Mouse (Mus musculus): ENCODE data around the gene St8sia2. TPM values are rescaled to one million over a fixed set of nuclear protein-coding genes. Genes with fewer than 3 reads are reported as not detected.

The St8sia2 gene
- polyA plus RNA-seq, 1 experiment from 2014 or later = 18.2 TPM

- Histone ChIP-seq H3K27ac (no peak overlapping the region), H3K4me2 (no peak overlapping the region), H3K36me3 (peaks cover 81% of the 10 kb centered on the region), H3K4me3 (no peak overlapping the region), H3K27me3 (no peaks in the 10 kb centered on the region), H3K4me1 (no peaks in the 10 kb centered on the region; the same call in 1 of the 2 replicates), H3K9me3 (no peaks in the 10 kb centered on the region), H3K9ac (no peak overlapping the region)
- ATAC-seq (ENCODE audit: insufficient number of reproducible peaks, insufficient read depth, low FRiP score, low TSS enrichment, low read depth) = no peak
- 55% methylated on average over 5 of the region's 5 CpGs for WGBS
These were observed 51.1 kb downstream of the St8sia2 start for GRCm38 (mm10) chr7:73962431-73962830.

- Histone ChIP-seq H3K9ac (no peak overlapping the region), H3K4me3 (no peak overlapping the region), H3K27ac (no peak overlapping the region), H3K36me3 (peaks cover 60% of the 10 kb centered on the region), H3K27me3 (no peaks in the 10 kb centered on the region), H3K4me2 (no peak overlapping the region), H3K4me1 (peaks cover 6% of the 10 kb centered on the region), H3K9me3 (0 out of 2 replicates have a peak, but pooled peaks cover 4% of the 10 kb centered on the region)
- no peak for ATAC-seq (ENCODE audit: insufficient number of reproducible peaks, insufficient read depth, low FRiP score, low TSS enrichment, low read depth)
- 45% methylated on average over 5 of the region's 5 CpGs for WGBS
These were observed 59.0 kb downstream of the St8sia2 start for GRCm38 (mm10) chr7:73954441-73954840.

GRCm38 (mm10) chr7:73953131-73953530 lies 60.4 kb downstream of the St8sia2 start:
- WGBS = 84% methylated on average over 4 of the region's 4 CpGs

GRCm38 (mm10) chr7:73941640-73942039 lies 71.8 kb downstream of the St8sia2 start:
- Histone ChIP-seq H3K36me3 (peaks cover 55% of the 10 kb centered on the region), H3K4me2 (no peak overlapping the region), H3K27me3 (no peaks in the 10 kb centered on the region), H3K4me3 (no peak overlapping the region), H3K9ac (no peak overlapping the region), H3K9me3 (no peaks in the 10 kb centered on the region), H3K27ac (peak overlapping the region; percentile 45), H3K4me1 (peaks cover 15% of the 10 kb centered on the region)
- ATAC-seq (ENCODE audit: insufficient number of reproducible peaks, insufficient read depth, low FRiP score, low TSS enrichment, low read depth) = peak; percentile 16; the same call in 1 of the 2 replicates
- 59% methylated on average over 4 of the region's 4 CpGs for WGBS

More at GRCm38 (mm10) chr7:73953131-73953530, 60.4 kb downstream of the St8sia2 start:
- H3K36me3 ChIP-seq = peaks cover 51% of the 10 kb centered on the region
- H3K4me1 ChIP-seq = peaks cover 6% of the 10 kb centered on the region
- no peak overlapping the region for H3K4me3 ChIP-seq
- no peak overlapping the region for H3K9ac ChIP-seq
- no peaks in the 10 kb centered on the region for H3K27me3 ChIP-seq
- no peak overlapping the region for H3K4me2 ChIP-seq
- no peak for ATAC-seq (ENCODE audit: insufficient number of reproducible peaks, insufficient read depth, low FRiP score, low TSS enrichment, low read depth)
- no peak overlapping the region for H3K27ac ChIP-seq
- H3K9me3 ChIP-seq = 0 out of 2 replicates have a peak, but pooled peaks cover 4% of the 10 kb centered on the region

DNA sequence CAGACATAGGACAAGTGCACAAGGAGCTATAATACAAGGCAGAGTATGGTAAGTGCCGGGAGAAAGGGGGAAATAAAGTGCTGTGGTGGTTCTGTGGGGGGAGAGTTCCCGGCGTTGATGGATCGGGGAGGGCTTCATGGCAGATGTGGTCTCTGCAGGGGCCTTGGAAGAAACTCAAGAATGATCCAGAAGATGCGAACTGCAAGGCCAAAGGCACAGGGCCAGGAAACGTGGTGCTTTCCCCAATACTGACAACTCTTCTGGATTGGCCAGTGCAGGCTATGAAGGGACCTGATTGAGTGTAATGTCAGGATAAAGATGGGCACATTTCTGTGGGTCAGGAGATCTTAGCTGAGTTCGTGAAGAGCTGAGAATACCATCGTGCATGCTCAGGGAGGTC lies 74.3 kb downstream of the St8sia2 start:
- Histone ChIP-seq H3K27ac (no peak overlapping the region), H3K27me3 (no peaks in the 10 kb centered on the region), H3K4me3 (no peak overlapping the region), H3K4me2 (no peak overlapping the region), H3K9ac (no peak overlapping the region), H3K9me3 (no peaks in the 10 kb centered on the region), H3K36me3 (peaks cover 38% of the 10 kb centered on the region), H3K4me1 (peaks cover 15% of the 10 kb centered on the region)
- 93% methylated on average over 8 of the region's 8 CpGs for WGBS
- no peak for ATAC-seq (ENCODE audit: insufficient number of reproducible peaks, insufficient read depth, low FRiP score, low TSS enrichment, low read depth)

GRCm38 (mm10) chr7:73938046-73938810 lies 75.3 kb downstream of the St8sia2 start:
- WGBS = 91% methylated on average over 7 of the region's 7 CpGs
- H3K9me3 ChIP-seq = no peaks in the 10 kb centered on the region
- no peak overlapping the region for H3K27ac ChIP-seq
- peaks cover 28% of the 10 kb centered on the region for H3K36me3 ChIP-seq
- no peak for ATAC-seq (ENCODE audit: insufficient number of reproducible peaks, insufficient read depth, low FRiP score, low TSS enrichment, low read depth)
- no peaks in the 10 kb centered on the region for H3K27me3 ChIP-seq
- H3K4me3 ChIP-seq = no peak overlapping the region
- H3K9ac ChIP-seq = no peak overlapping the region
- H3K4me1 ChIP-seq = peaks cover 15% of the 10 kb centered on the region
- H3K4me2 ChIP-seq = no peak overlapping the region

DNA sequence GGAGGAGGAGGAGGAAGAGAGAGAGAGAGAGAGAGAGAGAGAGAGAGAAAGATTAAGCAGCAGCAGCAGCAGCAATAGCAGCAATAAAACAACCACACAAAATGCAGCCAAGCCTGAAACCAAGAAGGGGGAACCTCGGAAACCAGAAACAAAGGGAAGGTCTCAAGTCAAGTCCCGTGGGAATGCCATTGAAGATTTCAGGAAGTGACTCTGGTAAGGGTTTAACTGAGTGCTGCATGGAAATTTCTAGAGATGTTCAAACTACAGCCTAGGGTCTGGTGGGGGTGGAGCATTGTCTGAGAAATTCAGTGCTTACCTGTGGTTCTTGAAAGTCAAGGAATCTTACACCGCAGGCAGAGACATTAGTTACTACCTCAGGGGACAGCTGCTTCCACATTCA lies 77.4 kb downstream of the St8sia2 start:
- Histone ChIP-seq H3K9me3 (no peaks in the 10 kb centered on the region), H3K9ac (no peak overlapping the region), H3K27ac (no peak overlapping the region), H3K4me1 (peaks cover 4% of the 10 kb centered on the region; the same call in 1 of the 2 replicates), H3K36me3 (0 out of 2 replicates have a peak, but pooled peaks cover 12% of the 10 kb centered on the region), H3K4me3 (no peak overlapping the region), H3K27me3 (no peaks in the 10 kb centered on the region), H3K4me2 (no peak overlapping the region)
- WGBS = 54% methylated on average over 3 of the region's 3 CpGs
- ATAC-seq (ENCODE audit: insufficient number of reproducible peaks, insufficient read depth, low FRiP score, low TSS enrichment, low read depth) = no peak

DNA sequence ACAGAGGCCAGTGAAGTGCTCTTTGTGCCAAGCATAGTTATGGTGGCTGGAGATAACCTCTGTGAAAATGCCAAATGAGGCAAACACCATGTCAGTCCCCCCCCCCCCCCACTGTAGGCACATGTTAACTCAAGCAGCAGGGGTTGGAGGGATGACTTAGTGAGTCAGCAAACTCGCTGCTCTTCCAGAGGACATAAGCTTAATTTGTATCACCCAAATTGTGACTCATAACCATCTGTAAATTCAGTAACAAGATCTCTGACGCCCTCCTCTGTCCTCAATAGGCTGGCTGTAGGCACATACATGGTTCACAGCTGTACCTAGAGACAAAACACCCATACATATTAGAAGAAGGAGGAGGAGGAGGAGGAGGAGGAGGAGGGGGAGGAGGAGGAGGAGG lies 77.8 kb downstream of the St8sia2 start:
- H3K4me2 ChIP-seq = no peak overlapping the region
- no peak overlapping the region for H3K27ac ChIP-seq
- H3K36me3 ChIP-seq = 0 out of 2 replicates have a peak, but pooled peaks cover 10% of the 10 kb centered on the region
- H3K4me3 ChIP-seq = no peak overlapping the region
- peaks cover 1% of the 10 kb centered on the region; the same call in 1 of the 2 replicates for H3K4me1 ChIP-seq
- 67% methylated on average over 2 of the region's 2 CpGs for WGBS
- no peak for ATAC-seq (ENCODE audit: insufficient number of reproducible peaks, insufficient read depth, low FRiP score, low TSS enrichment, low read depth)
- H3K27me3 ChIP-seq = no peaks in the 10 kb centered on the region
- no peak overlapping the region for H3K9ac ChIP-seq
- H3K9me3 ChIP-seq = no peaks in the 10 kb centered on the region

DNA sequence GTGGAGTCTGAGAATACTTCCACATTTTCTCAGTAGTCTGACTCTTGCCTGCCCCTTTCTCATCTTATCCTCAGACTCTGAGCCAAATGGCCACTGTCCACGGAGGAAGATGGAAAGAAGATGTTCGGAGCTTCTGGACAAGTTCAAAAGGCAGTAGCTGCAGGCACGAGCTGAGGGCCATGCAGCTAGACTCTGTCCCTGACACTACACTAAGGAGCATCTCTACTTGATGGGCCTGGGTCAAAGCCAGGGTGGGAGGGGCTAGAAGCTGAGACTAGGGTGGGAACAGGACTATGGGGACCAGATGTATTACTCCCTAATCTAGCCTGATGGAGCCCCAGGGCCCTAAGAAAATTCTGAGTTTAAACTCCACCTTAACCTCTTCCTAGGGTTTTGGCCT lies 80.5 kb downstream of the St8sia2 start:
- H3K27ac ChIP-seq = no peak overlapping the region
- H3K4me3 ChIP-seq = no peak overlapping the region
- no peak for ATAC-seq (ENCODE audit: insufficient number of reproducible peaks, insufficient read depth, low FRiP score, low TSS enrichment, low read depth)
- H3K4me1 ChIP-seq = no peaks in the 10 kb centered on the region
- H3K36me3 ChIP-seq = no peaks in the 10 kb centered on the region
- H3K9me3 ChIP-seq = no peaks in the 10 kb centered on the region
- no peaks in the 10 kb centered on the region for H3K27me3 ChIP-seq
- no peak overlapping the region for H3K9ac ChIP-seq
- no peak overlapping the region for H3K4me2 ChIP-seq
- 81% methylated on average over 3 of the region's 3 CpGs for WGBS

GRCm38 (mm10) chr7:73920921-73921485 lies 92.5 kb downstream of the St8sia2 start:
- H3K36me3 ChIP-seq = no peaks in the 10 kb centered on the region
- peak overlapping the region; percentile 51 for H3K4me2 ChIP-seq
- peaks cover 44% of the 10 kb centered on the region for H3K4me1 ChIP-seq
- H3K9me3 ChIP-seq = no peaks in the 10 kb centered on the region
- H3K27ac ChIP-seq = no peak overlapping the region
- no peak; the same call in 1 of the 2 replicates for ATAC-seq (ENCODE audit: insufficient number of reproducible peaks, insufficient read depth, low FRiP score, low TSS enrichment, low read depth)
- peaks cover 11% of the 10 kb centered on the region; the same call in 1 of the 2 replicates for H3K27me3 ChIP-seq
- peak overlapping the region; percentile 21; the same call in 1 of the 2 replicates for H3K4me3 ChIP-seq
- WGBS = 37% methylated on average over 16 of the region's 16 CpGs
- H3K9ac ChIP-seq = no peak overlapping the region

- Histone ChIP-seq H3K27me3 (peaks cover 18% of the 10 kb centered on the region), H3K4me1 (peaks cover 44% of the 10 kb centered on the region), H3K4me2 (no peak overlapping the region), H3K9ac (no peak overlapping the region), H3K27ac (peak overlapping the region; percentile 62), H3K36me3 (no peaks in the 10 kb centered on the region), H3K9me3 (no peaks in the 10 kb centered on the region), H3K4me3 (no peak overlapping the region)
- ATAC-seq (ENCODE audit: insufficient number of reproducible peaks, insufficient read depth, low FRiP score, low TSS enrichment, low read depth) = no peak
- 38% methylated on average over 9 of the region's 9 CpGs for WGBS
These were observed 95.7 kb downstream of the St8sia2 start for GRCm38 (mm10) chr7:73917633-73918311.
